Mouse (Mus musculus) macrophage (primary cell): Measurements from ENCODE around the gene Fam166a. TPM values are rescaled to one million over a fixed set of nuclear protein-coding genes. Genes with fewer than 3 reads are reported as not detected.

ENCODE experiments used
- H3K27ac ChIP-seq: fragments of 350-480 bp; formaldehyde crosslinking; 2 replicates; pipeline ENCODE4 v1.9.0; 2021
- H3K36me3 ChIP-seq: fragments of 350-480 bp; formaldehyde crosslinking; 2 replicates; pipeline ENCODE4 v1.9.0; 2021; ENCODE audit errors: inconsistent target
- H3K4me3 ChIP-seq: fragments of 350-480 bp; formaldehyde crosslinking; 2 replicates; pipeline ENCODE4 v1.9.0; 2021; ENCODE audit errors: inconsistent target
- H3K79me2 ChIP-seq: fragments of 350-480 bp; formaldehyde crosslinking; 2 replicates; pipeline ENCODE4 v1.9.0; 2021; ENCODE audit errors: inconsistent target
- WGBS: methylation state at CpG from one replicate; pipeline ENCODE4 v1.1.7; 2026; ENCODE audit warnings: inconsistent platforms; ENCODE audit not compliant: missing documents; 5-methylcytosine and 5-hydroxymethylcytosine counted together
- polyA plus RNA-seq: library from polyadenylated mRNA; stranded (reverse); fragments of 250-400 nt; gene quantifications from 3 replicates; pipeline ENCODE4 v1.2.4, GENCODE M21; 2018; ENCODE audit warnings: inconsistent platforms
- total RNA-seq, 78 experiments: library from RNA; depleted of rRNA; stranded (reverse); fragments of 250-400 nt; gene quantifications; 1 replicate in 9 of 78; 2 replicates in 24 of 78; 3 replicates in 43 of 78; 4 replicates in 2 of 78; pipeline ENCODE4 v1.2.4; 2018; ENCODE audit warnings: inconsistent platforms in 56 of 78

The Fam166a gene
- total RNA-seq (2018; cell fraction: chromatin; rRNA removed), result not detected
- total RNA-seq (2018; cell fraction: cytosol; rRNA removed), result not detected
- not detected for total RNA-seq (2018; cell fraction: nucleus; rRNA removed)
- polyA plus RNA-seq, result not detected in 3 replicates

- Histone ChIP-seq H3K27ac (no peak within 1 kb of the TSS), H3K4me3 (no peak within 1 kb of the TSS), H3K36me3 (no peaks in the 10 kb centered on the region), H3K79me2 (peaks cover 6% of the 10 kb centered on the region)
Measured at GRCm38 (mm10) chr2:25218445-25218844, at the start of gene Fam166a. Fam166a (plus strand) TSS chr2:25218745.

- Histone ChIP-seq H3K79me2 (no peaks in the 10 kb centered on the region), H3K27ac (no peak overlapping the region), H3K36me3 (no peaks in the 10 kb centered on the region), H3K4me3 (no peak overlapping the region)
- 66% methylated on average over 5 of the region's 5 CpGs for WGBS
Measured at GRCm38 (mm10) chr2:25169778-25170177, 48.8 kb upstream of the Fam166a start.

- H3K36me3 ChIP-seq, result no peaks in the 10 kb centered on the region
- WGBS, result 60% methylated on average over 10 of the region's 10 CpGs
- H3K27ac ChIP-seq, result no peak overlapping the region
- H3K4me3 ChIP-seq, result no peak overlapping the region
- H3K79me2 ChIP-seq, result no peaks in the 10 kb centered on the region
Measured at GRCm38 (mm10) chr2:25170326-25171100, 48.0 kb upstream of the Fam166a start.

- no peak overlapping the region for H3K27ac ChIP-seq
- H3K79me2 ChIP-seq, result no peaks in the 10 kb centered on the region
- no peak overlapping the region for H3K4me3 ChIP-seq
- H3K36me3 ChIP-seq, result no peaks in the 10 kb centered on the region
- WGBS, result 94% methylated on average over 6 of the region's 6 CpGs
Measured at GRCm38 (mm10) chr2:25171101-25171768, 47.3 kb upstream of the Fam166a start.

DNA sequence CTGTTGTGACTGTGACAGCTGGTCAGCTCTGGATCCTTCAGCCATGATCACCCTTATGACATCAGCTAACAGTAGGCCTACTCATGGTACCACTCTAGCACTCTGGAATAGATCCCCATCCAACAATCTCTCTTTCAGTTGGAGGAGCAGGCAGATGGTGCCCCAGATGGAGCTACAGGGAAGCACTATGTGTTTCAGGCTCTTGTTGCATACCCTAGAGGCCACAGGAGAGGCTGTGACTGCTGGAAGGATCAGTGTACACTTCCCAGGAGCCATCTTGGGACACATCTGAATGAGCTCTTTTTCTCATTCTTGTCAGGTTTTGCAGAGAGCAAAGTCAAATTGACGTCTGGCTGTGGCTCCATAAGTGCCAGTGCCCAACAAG, 46.8 kb upstream of the Fam166a start:
- WGBS, result 82% methylated on average over 1 of the region's 1 CpGs
- H3K27ac ChIP-seq, result no peak overlapping the region
- no peaks in the 10 kb centered on the region for H3K36me3 ChIP-seq
- H3K79me2 ChIP-seq, result no peaks in the 10 kb centered on the region
- H3K4me3 ChIP-seq, result no peak overlapping the region

DNA sequence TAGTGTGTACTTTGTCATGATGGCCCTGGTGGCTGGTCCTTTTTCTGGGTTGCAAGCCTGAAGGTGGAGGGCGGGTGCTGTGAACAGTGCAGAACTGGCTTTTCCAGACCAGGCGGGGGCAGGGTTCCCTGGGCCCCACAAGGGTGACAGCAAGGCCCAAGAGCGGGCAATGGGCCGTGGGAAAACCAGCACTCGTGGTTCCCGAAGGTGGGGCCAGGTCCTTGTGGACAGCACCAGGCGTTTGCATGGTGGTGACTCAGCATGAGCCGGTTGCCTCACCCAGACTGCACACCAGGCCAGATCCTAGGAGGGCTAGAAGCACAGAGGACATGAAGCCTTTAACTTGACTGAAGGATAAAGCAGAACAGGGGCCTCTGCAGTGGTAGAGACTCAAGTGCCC, 45.9 kb upstream of the Fam166a start:
- H3K79me2 ChIP-seq, result no peaks in the 10 kb centered on the region
- 37% methylated on average over 8 of the region's 8 CpGs for WGBS
- no peaks in the 10 kb centered on the region for H3K36me3 ChIP-seq
- no peak overlapping the region for H3K27ac ChIP-seq
- no peak overlapping the region for H3K4me3 ChIP-seq

- no peaks in the 10 kb centered on the region for H3K36me3 ChIP-seq
- H3K79me2 ChIP-seq, result no peaks in the 10 kb centered on the region
- H3K27ac ChIP-seq, result no peak overlapping the region
- no peak overlapping the region for H3K4me3 ChIP-seq
- WGBS, result 97% methylated on average over 4 of the region's 4 CpGs
Measured at GRCm38 (mm10) chr2:25173821-25174220, 44.7 kb upstream of the Fam166a start.

- Histone ChIP-seq H3K4me3 (no peak overlapping the region), H3K36me3 (no peaks in the 10 kb centered on the region), H3K27ac (no peak overlapping the region), H3K79me2 (no peaks in the 10 kb centered on the region)
- 56% methylated on average over 7 of the region's 7 CpGs for WGBS
Measured at GRCm38 (mm10) chr2:25174866-25175689, 43.5 kb upstream of the Fam166a start.

- Histone ChIP-seq H3K79me2 (no peaks in the 10 kb centered on the region), H3K36me3 (no peaks in the 10 kb centered on the region), H3K4me3 (no peak overlapping the region), H3K27ac (no peak overlapping the region)
- 98% methylated on average over 4 of the region's 4 CpGs for WGBS
Measured at GRCm38 (mm10) chr2:25175690-25176078, 42.9 kb upstream of the Fam166a start.

- WGBS, result 84% methylated on average over 6 of the region's 6 CpGs
- H3K4me3 ChIP-seq, result no peak overlapping the region
- no peak overlapping the region for H3K27ac ChIP-seq
- no peaks in the 10 kb centered on the region for H3K36me3 ChIP-seq
- H3K79me2 ChIP-seq, result no peaks in the 10 kb centered on the region
Measured at GRCm38 (mm10) chr2:25176573-25176972, 42.0 kb upstream of the Fam166a start.

- Histone ChIP-seq H3K79me2 (no peaks in the 10 kb centered on the region), H3K36me3 (no peaks in the 10 kb centered on the region), H3K4me3 (no peak overlapping the region), H3K27ac (no peak overlapping the region)
- 89% methylated on average over 4 of the region's 4 CpGs for WGBS
Measured at GRCm38 (mm10) chr2:25177076-25177475, 41.5 kb upstream of the Fam166a start.

GRCm38 (mm10) chr2:25177685-25178084, 40.9 kb upstream of the Fam166a start:
- Histone ChIP-seq H3K27ac (no peak overlapping the region), H3K36me3 (no peaks in the 10 kb centered on the region), H3K79me2 (no peaks in the 10 kb centered on the region), H3K4me3 (no peak overlapping the region)
- WGBS, result 86% methylated on average over 6 of the region's 6 CpGs

- no peaks in the 10 kb centered on the region for H3K79me2 ChIP-seq
- 66% methylated on average over 10 of the region's 10 CpGs for WGBS
- no peak overlapping the region for H3K4me3 ChIP-seq
- H3K27ac ChIP-seq, result no peak overlapping the region
- no peaks in the 10 kb centered on the region for H3K36me3 ChIP-seq
Measured at GRCm38 (mm10) chr2:25178285-25178972, 40.1 kb upstream of the Fam166a start.

DNA sequence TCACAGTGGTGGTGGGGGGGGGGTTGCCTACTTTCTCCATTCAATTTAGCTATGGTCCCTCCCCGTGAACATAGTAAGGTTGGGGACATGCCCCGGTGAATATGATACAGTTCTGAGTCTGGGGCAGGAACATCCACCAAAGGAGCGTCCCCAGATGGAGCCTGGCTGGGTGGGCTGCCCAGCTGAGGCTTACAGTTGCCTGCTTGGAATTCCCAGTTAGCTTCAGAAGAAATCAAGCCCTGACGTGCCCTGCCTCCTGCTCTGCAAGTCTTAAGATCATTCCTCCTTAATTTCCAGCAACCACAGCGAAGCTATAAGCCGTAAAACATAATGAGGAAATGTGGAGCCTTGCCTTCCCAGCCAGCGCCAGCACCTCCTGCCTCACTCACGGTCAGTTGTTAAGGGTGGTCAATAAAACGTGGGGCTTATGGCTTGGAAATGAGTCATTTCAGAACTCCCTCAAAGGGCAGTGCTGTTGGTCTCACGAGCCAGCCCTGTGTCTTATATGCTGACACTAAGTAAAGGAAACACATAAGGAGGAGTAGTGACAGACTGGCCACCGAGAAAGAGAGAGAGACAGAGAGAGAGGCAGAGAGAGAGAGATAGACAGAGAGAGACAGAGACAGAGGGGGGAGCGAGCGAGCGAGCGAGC, 38.9 kb upstream of the Fam166a start:
- WGBS, result 80% methylated on average over 15 of the region's 15 CpGs
- H3K36me3 ChIP-seq, result no peaks in the 10 kb centered on the region
- no peak overlapping the region for H3K27ac ChIP-seq
- H3K79me2 ChIP-seq, result no peaks in the 10 kb centered on the region
- H3K4me3 ChIP-seq, result no peak overlapping the region
